Mouse (Mus musculus): ENCODE results near the gene Ano4.

The Ano4 gene

DNA sequence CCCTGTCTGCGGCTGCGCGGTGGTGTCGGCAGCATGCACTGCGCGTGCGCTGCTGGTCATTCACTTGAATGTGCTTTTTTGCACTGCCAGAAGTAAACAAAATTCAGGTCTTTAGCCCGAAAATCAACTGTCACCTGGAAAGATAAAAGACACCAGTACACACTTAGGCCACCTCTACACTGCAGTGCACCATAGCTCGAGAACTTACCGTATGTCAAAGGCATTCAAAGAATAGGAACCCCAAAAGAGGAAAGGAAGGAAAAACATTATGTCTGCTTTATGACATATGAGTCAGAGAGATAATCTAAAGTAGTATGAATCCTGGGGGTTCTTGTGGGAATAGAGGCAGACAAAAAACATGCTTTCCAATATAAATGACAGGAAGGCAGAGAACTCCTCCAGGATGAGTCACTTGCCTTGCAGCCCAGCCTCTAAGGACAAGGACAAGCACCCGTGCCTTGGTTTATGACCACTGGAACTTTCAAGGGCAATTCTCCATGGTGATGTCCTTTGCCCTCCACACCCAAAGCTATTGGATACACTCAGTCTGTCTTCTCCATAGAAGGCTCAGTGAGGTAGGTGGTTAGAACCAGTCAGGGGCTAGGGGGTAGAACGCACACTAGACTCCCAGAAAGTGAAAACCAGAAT is 394.8 kb downstream of the Ano4 start:
- no peak for DNase-seq (ENCODE audit: low spot score in 2 of 2)
